Mouse (Mus musculus) embryonic facial prominence, embryonic 14.5 days (tissue): ENCODE measurements around the gene Obp2a. TPM values are rescaled to one million over a fixed set of nuclear protein-coding genes. Genes with fewer than 3 reads are reported as not detected.
A peak's percentile ranks its signal among the peaks of the same experiment; 100 is the strongest.
"Not testable (repeated sequence)": the region's sequence is repeated elsewhere in the genome, so short reads cannot be mapped to it uniquely, and the experiment has no call there.

Source experiments
- ATAC-seq: fragments of 200-750 bp; cut with Nextera tagmentation; 2 replicates; pipeline ENCODE4 v1.8.0; 2017; ENCODE audit warnings: low read depth, moderate number of reproducible peaks, moderate TSS enrichment
- DNase-seq: peaks from one replicate; pipeline ENCODE4 v3.0.0-alpha.2; 2015; ENCODE audit warnings: low spot score
- H3K27ac ChIP-seq: fragments of 300-500 bp; sonication (generic); replicated peaks from 2 replicates; pipeline ENCODE4 v1.5.1; 2014; ENCODE audit warnings: low read depth, mild to moderate bottlenecking, low read length, moderate library complexity
- H3K27me3 ChIP-seq: fragments of 300-500 bp; sonication (generic); replicated peaks from 2 replicates; pipeline ENCODE4 v1.6.1; 2014; ENCODE audit warnings: low read length; ENCODE audit not compliant: control insufficient read depth, insufficient read depth
- H3K36me3 ChIP-seq: fragments of 300-500 bp; sonication (generic); 2 replicates; pipeline ENCODE4 v1.6.1; 2014; ENCODE audit warnings: low read length, mixed read lengths; ENCODE audit not compliant: control insufficient read depth, insufficient read depth
- H3K4me1 ChIP-seq: fragments of 300-500 bp; sonication (generic); 2 replicates; pipeline ENCODE4 v1.6.1; 2014; ENCODE audit warnings: antibody characterized with exemption, low read length; ENCODE audit not compliant: control insufficient read depth, insufficient read depth
- H3K4me2 ChIP-seq: fragments of 300-500 bp; sonication (generic); 2 replicates; pipeline ENCODE4 v1.6.1; 2014; ENCODE audit warnings: low read depth, mild to moderate bottlenecking, low read length, moderate library complexity, mixed read lengths
- H3K4me3 ChIP-seq: fragments of 300-500 bp; sonication (generic); 2 replicates; pipeline ENCODE4 v1.5.1; 2014; ENCODE audit warnings: low read depth, mild to moderate bottlenecking, low read length
- H3K9ac ChIP-seq: fragments of 300-500 bp; sonication (generic); 2 replicates; pipeline ENCODE4 v1.6.1; 2014; ENCODE audit warnings: low read depth, mild to moderate bottlenecking, low read length, moderate library complexity, mixed read lengths
- H3K9me3 ChIP-seq: fragments of 300-500 bp; sonication (generic); 2 replicates; pipeline ENCODE4 v1.6.1; 2016; ENCODE audit warnings: low read length; ENCODE audit not compliant: control insufficient read depth
- WGBS: fragments of 180-500 bp; shearing (Covaris S2); extraction: QIAGEN DNeasy Blood & Tissue Kit; methylation state at CpG from one replicate; pipeline ENCODE4 v1.1.7; 2014; 5-methylcytosine and 5-hydroxymethylcytosine counted together
- polyA plus RNA-seq: library from polyadenylated mRNA; unstranded; fragments of >200 nt; fragmentation: Nextera tagmentation; extraction: Ambion mirVana; gene quantifications from 2 replicates; pipeline ENCODE4 v1.2.1, GENCODE M21; 2014

The Obp2a gene
- not detected in 2 replicates for polyA plus RNA-seq

DNA sequence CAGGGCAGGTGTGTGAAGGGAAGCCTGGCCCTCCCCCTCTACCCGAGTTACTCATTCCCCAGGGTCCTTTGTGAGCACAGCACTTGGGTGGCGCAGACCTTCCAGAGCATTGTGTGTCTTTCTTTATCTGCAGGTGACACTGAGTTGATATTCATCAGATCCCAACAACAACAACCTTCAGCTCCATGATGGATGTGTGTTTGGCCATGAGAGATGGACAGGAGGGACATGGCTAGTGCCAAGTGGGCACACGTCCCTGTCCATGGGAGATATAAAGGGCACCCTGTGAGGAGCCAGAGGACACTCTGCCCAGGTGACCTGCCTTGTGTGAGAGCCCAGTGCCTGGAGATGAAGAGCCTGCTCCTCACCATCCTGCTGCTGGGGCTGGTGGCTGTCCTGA, at the start of gene Obp2a:
Gene Obp2a, plus strand, starts transcription at position 301 of the 400 bp plus-strand sequence.
- not testable (repeated sequence) for H3K4me1 ChIP-seq, H3K9ac ChIP-seq, H3K4me3 ChIP-seq, H3K27ac ChIP-seq, DNase-seq, H3K9me3 ChIP-seq, H3K36me3 ChIP-seq, H3K4me2 ChIP-seq, H3K27me3 ChIP-seq, ATAC-seq
- 53% methylated on average over 2 of the region's 3 CpGs for WGBS

DNA sequence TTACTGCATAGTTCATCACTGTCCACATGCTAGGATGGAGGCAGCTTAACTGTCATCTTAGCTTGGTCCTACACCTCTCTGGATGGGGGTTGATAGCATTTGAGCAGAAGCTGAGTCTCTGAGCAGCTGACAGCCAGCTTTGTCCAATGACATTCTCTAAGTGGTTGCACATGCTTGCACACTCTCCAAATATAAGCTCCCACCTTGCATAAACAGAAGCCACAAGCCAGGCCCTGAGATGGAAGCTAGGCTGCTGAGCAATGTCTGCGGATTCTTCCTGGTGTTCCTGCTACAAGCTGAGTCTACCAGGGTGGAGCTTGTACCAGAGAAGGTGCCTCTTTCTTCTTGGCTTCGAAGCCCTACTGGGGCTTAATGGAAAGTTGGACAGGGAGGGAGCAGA, 46.9 kb upstream of the Obp2a start, which contains the start of gene Lcn8:
Gene Lcn8, plus strand, starts transcription at position 219 of the 400 bp plus-strand sequence.
- Histone ChIP-seq H3K27ac (no peak within 1 kb of the TSS), H3K4me2 (no peak within 1 kb of the TSS), H3K4me1 (no peaks in the 10 kb centered on the region), H3K9me3 (no peaks in the 10 kb centered on the region), H3K36me3 (no peaks in the 10 kb centered on the region), H3K9ac (no peak within 1 kb of the TSS), H3K4me3 (no peak within 1 kb of the TSS), H3K27me3 (no peaks in the 10 kb centered on the region)
- DNase-seq (no peak), ATAC-seq (no peak)
- 72% methylated on average over 2 of the region's 2 CpGs for WGBS

DNA sequence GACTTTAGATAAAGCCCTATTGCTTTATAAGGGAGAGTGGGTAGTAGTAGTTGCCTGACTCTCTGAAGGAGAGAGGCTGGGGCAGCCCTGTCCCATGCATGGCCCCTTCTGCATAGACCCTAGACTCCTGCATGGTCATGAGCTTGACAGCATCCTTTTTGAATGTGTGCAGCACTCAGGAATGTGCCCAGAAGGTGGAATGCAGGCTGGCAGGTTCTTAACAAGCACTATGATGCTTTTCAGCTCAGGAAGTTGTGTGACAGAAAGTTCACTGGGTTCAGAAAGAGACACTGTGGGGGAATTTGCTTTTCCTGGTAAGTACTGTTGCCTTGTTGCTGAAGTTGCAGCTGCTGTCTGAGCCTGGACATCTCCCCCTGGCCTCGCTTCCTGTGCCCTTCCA, 45.3 kb upstream of the Obp2a start:
- DNase-seq, result peak; percentile 32
- Histone ChIP-seq H3K27ac (no peak overlapping the region), H3K36me3 (no peaks in the 10 kb centered on the region), H3K4me3 (no peak overlapping the region), H3K27me3 (no peaks in the 10 kb centered on the region), H3K4me1 (no peaks in the 10 kb centered on the region), H3K9ac (no peak overlapping the region), H3K4me2 (no peak overlapping the region), H3K9me3 (no peaks in the 10 kb centered on the region)
- 0 out of 2 replicates have a peak, but pooled peaks have one; percentile 44 for ATAC-seq
- 20% methylated on average over 1 of the region's 1 CpGs for WGBS

DNA sequence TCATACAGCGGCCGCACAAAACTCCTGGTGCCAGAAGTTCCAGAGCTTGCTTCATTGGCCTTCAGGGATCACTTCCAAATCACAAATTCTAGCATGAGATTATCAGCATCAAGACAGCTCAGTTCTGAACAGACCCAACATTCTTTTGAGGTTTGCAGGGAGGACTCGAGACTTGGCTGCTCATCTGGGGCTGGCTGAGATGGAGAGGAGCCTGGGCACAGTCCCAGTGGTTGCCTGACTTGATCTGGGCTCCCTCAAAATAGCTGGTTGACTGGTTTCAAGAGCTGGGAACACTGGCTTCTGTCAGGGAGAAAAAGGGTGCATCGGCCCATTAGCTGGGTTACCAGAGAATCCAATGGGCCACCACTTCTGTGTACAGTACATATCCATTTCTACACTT, 43.2 kb upstream of the Obp2a start:
- no peak overlapping the region for H3K4me3 ChIP-seq
- H3K4me1 ChIP-seq, result no peaks in the 10 kb centered on the region
- H3K9me3 ChIP-seq, result no peaks in the 10 kb centered on the region
- no peak for DNase-seq
- H3K27ac ChIP-seq, result no peak overlapping the region
- H3K36me3 ChIP-seq, result no peaks in the 10 kb centered on the region
- H3K27me3 ChIP-seq, result no peaks in the 10 kb centered on the region
- ATAC-seq, result no peak
- 77% methylated on average over 4 of the region's 4 CpGs for WGBS
- no peak overlapping the region for H3K9ac ChIP-seq
- no peak overlapping the region for H3K4me2 ChIP-seq

DNA sequence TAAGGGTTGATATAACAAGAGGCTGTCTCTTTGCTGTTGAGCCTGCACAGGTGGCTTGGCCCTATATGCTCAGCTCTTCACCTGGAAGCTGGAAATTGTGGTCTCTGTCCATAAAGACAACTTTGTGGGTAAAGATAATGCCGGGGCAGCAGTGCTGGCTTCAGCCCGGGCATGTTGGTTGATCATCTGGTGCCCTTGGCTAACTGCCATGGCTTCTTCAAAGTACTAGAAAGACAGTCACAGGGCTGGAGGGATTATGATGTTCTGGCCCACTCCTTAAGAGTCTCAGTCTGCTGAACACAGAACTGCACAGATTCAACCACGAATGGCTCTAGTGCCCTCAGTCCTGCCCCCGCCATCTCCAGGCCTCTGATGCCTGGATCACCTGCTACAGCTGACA, 42.6 kb upstream of the Obp2a start:
- 86% methylated on average over 4 of the region's 4 CpGs for WGBS
- Histone ChIP-seq H3K27ac (no peak overlapping the region), H3K4me3 (no peak overlapping the region), H3K9me3 (no peaks in the 10 kb centered on the region), H3K4me2 (no peak overlapping the region), H3K36me3 (no peaks in the 10 kb centered on the region), H3K27me3 (no peaks in the 10 kb centered on the region), H3K4me1 (no peaks in the 10 kb centered on the region), H3K9ac (no peak overlapping the region)
- no peak for DNase-seq
- no peak for ATAC-seq

DNA sequence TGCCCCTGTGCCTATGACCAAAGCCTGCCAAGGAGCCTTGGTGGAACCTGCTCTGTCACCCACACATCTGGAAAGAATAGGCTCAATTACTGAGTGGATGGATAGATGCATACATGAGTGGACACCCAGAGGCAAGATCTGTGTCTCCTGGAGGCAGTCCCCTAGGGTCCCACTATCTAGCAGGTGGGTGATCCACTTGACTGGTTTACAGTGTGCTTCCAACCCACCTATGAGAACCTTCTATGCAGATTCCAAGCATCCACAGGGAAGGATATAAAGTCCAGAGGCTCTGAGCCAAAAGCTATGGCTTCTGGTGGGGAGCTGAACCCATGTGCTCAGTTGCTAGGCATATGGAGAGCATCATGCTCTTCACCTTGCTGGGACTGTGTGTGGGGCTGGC, 42.2 kb upstream of the Obp2a start, which contains the start of gene Lcn5:
Gene Lcn5, plus strand, starts transcription at position 301 of the 400 bp plus-strand sequence.
- no peak for DNase-seq
- H3K9ac ChIP-seq, result no peak within 1 kb of the TSS

DNA sequence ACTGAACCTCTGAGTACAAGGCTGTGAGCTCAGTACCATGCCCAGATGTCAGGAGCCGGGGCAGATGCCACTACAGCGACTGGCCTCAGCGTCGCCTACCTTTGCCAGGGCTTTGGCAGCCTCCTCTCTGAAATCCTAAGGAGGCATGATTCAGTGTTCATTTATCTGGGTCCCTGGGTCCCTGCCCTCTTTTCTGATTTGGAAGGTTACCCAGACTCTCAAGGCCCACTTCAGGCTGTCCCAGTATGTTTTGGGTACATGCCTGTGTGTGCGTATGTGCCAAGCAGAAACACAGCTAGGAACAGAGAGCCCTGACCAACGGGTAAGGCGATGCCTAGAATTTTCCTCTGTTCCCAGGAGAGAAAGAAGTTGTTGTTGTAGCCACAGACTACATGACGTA, 39.6 kb upstream of the Obp2a start:
- no peaks in the 10 kb centered on the region for H3K4me1 ChIP-seq
- H3K9me3 ChIP-seq, result no peaks in the 10 kb centered on the region
- WGBS, result 78% methylated on average over 8 of the region's 8 CpGs
- no peak overlapping the region for H3K27ac ChIP-seq
- H3K9ac ChIP-seq, result no peak overlapping the region
- no peaks in the 10 kb centered on the region for H3K27me3 ChIP-seq
- H3K4me2 ChIP-seq, result no peak overlapping the region
- no peak overlapping the region for H3K4me3 ChIP-seq
- DNase-seq, result no peak
- H3K36me3 ChIP-seq, result no peaks in the 10 kb centered on the region
- ATAC-seq, result no peak

More for the DNA sequence above, 42.2 kb upstream of the Obp2a start, which contains the start of gene Lcn5:
- H3K4me2 ChIP-seq, result no peak within 1 kb of the TSS
- no peaks in the 10 kb centered on the region for H3K9me3 ChIP-seq
- ATAC-seq, result no peak
- no peak within 1 kb of the TSS for H3K27ac ChIP-seq
- no peaks in the 10 kb centered on the region for H3K4me1 ChIP-seq
- H3K27me3 ChIP-seq, result no peaks in the 10 kb centered on the region
- H3K4me3 ChIP-seq, result no peak within 1 kb of the TSS
- H3K36me3 ChIP-seq, result no peaks in the 10 kb centered on the region

DNA sequence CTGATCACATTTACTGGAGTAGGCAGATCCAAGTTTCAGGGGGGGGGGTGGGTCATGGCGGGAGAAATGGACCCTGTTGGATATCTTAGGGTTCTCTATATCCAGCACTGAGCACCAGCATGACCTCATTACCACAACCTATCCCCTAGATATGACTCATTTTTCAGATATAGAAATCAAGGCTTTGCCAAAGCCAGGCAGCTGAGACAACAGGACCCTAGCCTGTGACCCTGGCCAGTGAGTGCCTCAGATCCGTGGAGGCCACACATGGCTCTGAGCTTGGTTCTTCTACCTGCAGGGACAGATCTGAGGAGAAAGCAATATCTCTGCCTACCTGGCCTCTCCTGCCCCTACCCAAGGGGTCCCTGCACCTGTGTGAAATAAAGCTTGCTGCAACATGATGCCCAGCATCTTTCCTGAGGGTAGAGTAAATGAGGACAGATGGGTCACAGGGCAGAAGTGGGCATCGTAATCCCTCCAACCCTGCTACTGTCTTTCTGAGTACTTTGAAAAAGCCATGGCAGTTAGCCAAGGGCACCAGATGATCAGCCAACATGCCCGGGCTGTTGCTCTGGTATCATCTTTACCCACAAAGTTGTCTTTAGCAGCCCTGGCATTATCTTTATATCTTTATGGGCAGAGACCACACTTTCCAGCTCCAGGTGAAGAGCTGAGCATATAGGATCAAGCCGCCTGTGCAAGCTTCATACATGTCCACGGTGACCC, 38.4 kb upstream of the Obp2a start:
- H3K27me3 ChIP-seq, result no peaks in the 10 kb centered on the region
- no peak overlapping the region for H3K27ac ChIP-seq
- no peak for ATAC-seq
- 82% methylated on average over 6 of the region's 6 CpGs for WGBS
- DNase-seq, result no peak
- H3K4me1 ChIP-seq, result no peaks in the 10 kb centered on the region
- H3K4me3 ChIP-seq, result no peak overlapping the region
- H3K9me3 ChIP-seq, result no peaks in the 10 kb centered on the region
- H3K9ac ChIP-seq, result no peak overlapping the region
- no peak overlapping the region for H3K4me2 ChIP-seq
- H3K36me3 ChIP-seq, result no peaks in the 10 kb centered on the region

DNA sequence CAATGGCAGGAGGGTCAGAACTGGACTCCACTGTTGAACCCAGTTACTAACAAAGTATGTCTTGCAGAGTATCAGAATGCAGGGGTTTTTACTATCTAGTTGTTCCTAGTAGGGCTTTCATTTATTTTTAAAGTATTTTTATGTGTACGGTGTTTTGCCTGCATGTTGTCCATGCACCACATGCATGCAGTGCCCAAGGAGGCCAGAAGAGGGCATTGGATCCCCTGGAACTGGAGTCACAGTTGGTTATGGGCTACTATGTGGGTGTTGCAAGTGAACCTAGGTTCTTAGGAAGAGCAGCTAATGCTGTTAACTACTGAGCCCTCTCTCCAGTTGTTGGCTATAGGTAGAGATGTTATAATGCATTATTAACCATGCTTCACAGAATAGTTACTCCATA, 36.3 kb upstream of the Obp2a start:
- Histone ChIP-seq H3K4me1 (no peaks in the 10 kb centered on the region), H3K9ac (no peak overlapping the region), H3K4me3 (no peak overlapping the region), H3K4me2 (no peak overlapping the region), H3K9me3 (no peaks in the 10 kb centered on the region), H3K36me3 (no peaks in the 10 kb centered on the region), H3K27ac (no peak overlapping the region), H3K27me3 (no peaks in the 10 kb centered on the region)
- WGBS, result 50% methylated on average over 1 of the region's 1 CpGs
- DNase-seq (no peak), ATAC-seq (no peak)
